Mouse (Mus musculus) C2C12 (cell line): ENCODE measurements around the gene Cryl1. TPM values are rescaled to one million over a fixed set of nuclear protein-coding genes. Genes with fewer than 3 reads are reported as not detected.

Source experiments
- H3K27me3 ChIP-seq: one replicate; pipeline ENCODE4 v1.6.1; 2011; ENCODE audit not compliant: control insufficient read depth, insufficient read depth, insufficient read length
- H3K36me3 ChIP-seq: one replicate; pipeline ENCODE4 v1.6.1; 2011; ENCODE audit not compliant: control insufficient read depth, insufficient read depth
- H3K4me3 ChIP-seq: one replicate; pipeline ENCODE4 v1.5.1; 2011; ENCODE audit warnings: mild to moderate bottlenecking, control low read depth; ENCODE audit not compliant: poor library complexity, insufficient read depth, severe bottlenecking
- H3K79me2 ChIP-seq: one replicate; pipeline ENCODE4 v1.6.1; 2011; ENCODE audit not compliant: control insufficient read depth, insufficient read depth
- H3K79me3 ChIP-seq: one replicate; pipeline ENCODE4 v1.6.1; 2011; ENCODE audit warnings: low read depth, control low read depth
- H3ac ChIP-seq: one replicate; pipeline ENCODE3; 2011; ENCODE audit warnings: low read depth; ENCODE audit not compliant: control insufficient read depth, insufficient read length
- CEBPB ChIP-seq: IDR thresholded peaks from one replicate; pipeline ENCODE4 v1.6.1; 2011; ENCODE audit warnings: low read depth, mild to moderate bottlenecking, control low read depth, moderate library complexity
- CTCF ChIP-seq: IDR thresholded peaks from one replicate; pipeline ENCODE4 v1.5.1; 2011; ENCODE audit not compliant: control insufficient read depth, insufficient read depth, insufficient read length
- FOSL1 ChIP-seq: IDR thresholded peaks from one replicate; pipeline ENCODE4 v1.8.0; 2011; ENCODE audit warnings: mild to moderate bottlenecking, low read length; ENCODE audit not compliant: poor library complexity, insufficient read depth, severe bottlenecking
- MAX ChIP-seq: IDR thresholded peaks from one replicate; pipeline ENCODE4 v1.6.1; 2011; ENCODE audit warnings: mild to moderate bottlenecking, control low read depth
- MYOD1 ChIP-seq: IDR thresholded peaks from one replicate; pipeline ENCODE4 v1.6.1; 2011; ENCODE audit warnings: low read depth; ENCODE audit not compliant: control insufficient read depth, insufficient read length
- MYOG ChIP-seq: IDR thresholded peaks from one replicate; pipeline ENCODE4 v1.6.1; 2011; ENCODE audit not compliant: control insufficient read depth, insufficient read length; ENCODE audit errors: extremely low read depth
- USF1 ChIP-seq: IDR thresholded peaks from one replicate; pipeline ENCODE4 v1.6.1; 2011; ENCODE audit warnings: low read depth, mild to moderate bottlenecking, control low read depth, moderate library complexity
- polyA plus RNA-seq: library from polyadenylated mRNA; unstranded; fragments of >200 nt; fragmentation: generic; extraction: Trizol; gene quantifications from one replicate; pipeline ENCODE4 v1.2.1, GENCODE M21; 2012; ENCODE audit warnings: missing spikeins

Gene Cryl1
- polyA plus RNA-seq, 1 experiment: 1.1 TPM

DNA sequence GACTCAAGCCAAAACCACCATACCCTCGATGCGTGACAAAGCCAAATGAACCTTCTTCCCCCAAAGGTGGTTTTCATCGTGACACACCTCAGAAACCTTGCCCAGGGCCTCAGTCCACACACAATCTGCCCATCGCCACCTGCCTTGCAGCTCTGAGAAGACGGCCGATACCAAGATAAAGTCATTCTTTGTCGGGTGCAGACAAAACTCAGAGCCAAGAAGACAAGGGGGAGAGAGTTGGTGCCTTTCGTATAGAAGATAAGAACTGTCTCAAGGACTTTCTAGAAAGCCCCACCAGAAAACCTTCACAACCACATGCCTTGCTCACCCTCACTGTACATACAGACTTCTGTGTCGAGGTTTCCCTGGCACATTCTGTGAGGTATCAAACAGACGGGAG is 48.4 kb downstream of the Cryl1 start:
- TF ChIP-seq CTCF: no peak
- no peak for TF ChIP-seq FOSL1
- TF ChIP-seq MYOG: no peak
- no peak for TF ChIP-seq MYOD1
- no peak for TF ChIP-seq USF1
- TF ChIP-seq MAX: no peak
- no peak for TF ChIP-seq CEBPB
- Histone ChIP-seq H3K36me3 (no peaks in the 10 kb centered on the region), H3K27me3 (no peaks in the 10 kb centered on the region), H3K79me3 (no peaks in the 10 kb centered on the region), H3K4me3 (no peak overlapping the region), H3K79me2 (no peaks in the 10 kb centered on the region), H3ac (no peak overlapping the region)

DNA sequence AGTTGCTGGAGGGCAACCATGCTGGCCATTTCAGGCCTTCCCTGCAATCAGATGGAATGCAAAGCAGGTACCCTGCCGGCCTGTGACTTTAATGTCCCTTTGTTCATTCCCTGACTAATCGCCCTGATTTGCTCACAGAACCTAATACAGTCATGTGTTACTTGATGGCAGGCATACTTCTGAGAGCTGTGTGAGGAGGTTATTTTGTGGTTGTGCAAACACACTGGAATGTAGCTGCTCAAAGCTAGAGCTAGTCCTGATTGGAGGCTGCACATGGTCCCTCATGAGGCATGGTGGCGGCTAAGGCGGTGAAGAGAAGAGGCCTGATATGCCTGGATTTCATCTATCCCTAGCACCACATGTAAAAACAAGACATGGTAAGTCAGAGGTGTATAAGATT is 50.2 kb downstream of the Cryl1 start:
- Histone ChIP-seq H3K36me3 (no peaks in the 10 kb centered on the region), H3K79me2 (no peaks in the 10 kb centered on the region), H3K27me3 (no peaks in the 10 kb centered on the region), H3K79me3 (no peaks in the 10 kb centered on the region), H3K4me3 (no peak overlapping the region), H3ac (no peak overlapping the region)
- TF ChIP-seq FOSL1 (no peak), USF1 (no peak), CEBPB (no peak), MAX (no peak), MYOD1 (no peak), MYOG (no peak), CTCF (no peak)

DNA sequence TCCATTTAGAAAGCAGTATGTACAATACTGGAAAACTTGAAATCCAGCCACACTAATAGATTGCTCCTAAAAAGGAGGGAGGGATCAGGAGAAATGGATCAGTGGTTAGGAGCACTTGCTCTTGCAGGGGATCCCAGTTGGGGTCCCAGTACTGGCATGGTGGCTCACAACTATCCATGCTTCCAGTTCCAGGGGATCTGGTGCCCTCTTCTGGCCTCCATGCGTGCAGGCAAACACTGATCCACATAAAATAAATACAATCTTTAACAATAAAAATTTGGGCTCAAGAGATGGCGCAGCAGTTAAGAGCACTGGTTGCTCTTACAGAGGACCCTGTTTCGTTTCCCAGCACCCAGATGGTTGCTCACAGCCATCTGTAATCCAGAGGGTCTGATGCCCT is 52.2 kb downstream of the Cryl1 start:
- no peaks in the 10 kb centered on the region for H3K79me3 ChIP-seq
- no peaks in the 10 kb centered on the region for H3K36me3 ChIP-seq
- H3ac ChIP-seq: no peak overlapping the region
- H3K4me3 ChIP-seq: no peak overlapping the region
- no peaks in the 10 kb centered on the region for H3K27me3 ChIP-seq
- TF ChIP-seq CEBPB (no peak), FOSL1 (no peak), MAX (no peak), MYOD1 (no peak), USF1 (no peak), MYOG (no peak), CTCF (no peak)
- no peaks in the 10 kb centered on the region for H3K79me2 ChIP-seq

DNA sequence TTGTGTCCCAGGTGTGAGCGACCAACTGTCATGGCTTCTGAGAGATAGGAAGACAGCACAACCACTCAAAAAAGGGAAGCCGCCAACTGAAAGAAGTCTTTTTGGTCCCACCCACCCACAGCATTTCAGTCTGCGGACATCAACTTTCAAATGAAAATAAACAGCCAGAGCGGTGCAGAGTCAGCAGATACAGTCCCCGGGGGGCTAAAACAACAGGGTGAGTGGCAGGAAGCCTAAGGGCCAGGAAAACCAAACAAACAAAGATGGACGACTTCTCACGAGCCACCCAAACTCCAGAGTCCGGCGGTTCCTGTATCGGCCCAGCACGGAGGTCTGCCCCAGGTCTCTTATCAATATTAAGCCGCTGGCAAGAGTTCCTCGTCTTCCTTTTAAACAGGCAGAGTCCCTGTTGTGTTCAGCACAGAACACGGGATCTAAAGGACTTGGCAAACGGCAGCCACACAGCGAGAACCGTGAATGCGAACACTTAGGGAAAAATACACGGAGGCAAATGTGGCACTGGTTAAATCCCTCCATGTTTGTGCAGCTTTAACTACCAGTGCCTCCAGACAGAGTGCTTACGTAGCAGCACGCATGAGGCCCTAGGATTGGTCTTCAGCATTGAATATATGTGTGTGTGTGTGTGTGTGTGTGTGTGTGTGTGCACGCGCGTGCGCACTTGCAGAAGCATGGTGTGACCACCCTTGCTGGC is 53.4 kb downstream of the Cryl1 start:
- Histone ChIP-seq H3K36me3 (no peaks in the 10 kb centered on the region), H3K79me3 (no peaks in the 10 kb centered on the region), H3K4me3 (no peak overlapping the region), H3K27me3 (no peaks in the 10 kb centered on the region), H3K79me2 (no peaks in the 10 kb centered on the region), H3ac (no peak overlapping the region)
- no peak for TF ChIP-seq MAX

DNA sequence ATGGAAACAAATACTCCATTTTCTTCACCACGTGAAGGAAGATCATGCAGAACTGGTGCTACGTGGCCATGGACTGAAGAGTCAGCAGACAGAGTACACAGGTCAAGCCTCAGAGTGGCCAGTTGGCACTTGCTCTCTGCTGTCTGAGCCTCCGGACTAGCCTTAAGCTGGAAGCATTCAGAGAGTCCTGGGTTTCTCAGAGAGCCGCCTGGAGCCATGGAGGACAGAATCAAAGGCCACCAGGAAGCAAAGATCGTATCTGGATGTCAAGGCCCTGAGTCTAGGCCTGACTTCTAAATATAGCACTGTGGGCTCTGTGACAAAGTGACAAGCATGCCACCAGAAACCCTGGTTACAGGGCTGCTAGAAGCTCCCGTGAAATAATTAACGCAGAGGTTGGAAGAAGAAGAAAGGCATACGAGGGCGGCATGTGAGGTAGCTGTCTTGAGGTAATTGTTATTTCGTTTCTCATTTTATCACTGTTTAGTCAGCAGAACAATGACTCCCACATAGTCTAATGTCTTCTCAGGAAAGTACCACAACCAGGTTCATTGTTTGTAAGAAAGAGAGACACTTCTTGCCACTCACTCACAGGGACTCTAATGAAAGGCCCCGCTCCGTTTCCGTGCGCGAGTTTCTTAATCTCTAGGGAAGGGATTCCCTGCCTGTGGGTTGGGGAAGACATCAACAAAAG is 55.1 kb downstream of the Cryl1 start:
- Histone ChIP-seq H3K79me2 (no peaks in the 10 kb centered on the region), H3K27me3 (no peaks in the 10 kb centered on the region), H3K79me3 (no peaks in the 10 kb centered on the region), H3K36me3 (no peaks in the 10 kb centered on the region), H3K4me3 (no peak overlapping the region), H3ac (no peak overlapping the region)
- TF ChIP-seq CEBPB: no peak
- TF ChIP-seq MYOD1: no peak

DNA sequence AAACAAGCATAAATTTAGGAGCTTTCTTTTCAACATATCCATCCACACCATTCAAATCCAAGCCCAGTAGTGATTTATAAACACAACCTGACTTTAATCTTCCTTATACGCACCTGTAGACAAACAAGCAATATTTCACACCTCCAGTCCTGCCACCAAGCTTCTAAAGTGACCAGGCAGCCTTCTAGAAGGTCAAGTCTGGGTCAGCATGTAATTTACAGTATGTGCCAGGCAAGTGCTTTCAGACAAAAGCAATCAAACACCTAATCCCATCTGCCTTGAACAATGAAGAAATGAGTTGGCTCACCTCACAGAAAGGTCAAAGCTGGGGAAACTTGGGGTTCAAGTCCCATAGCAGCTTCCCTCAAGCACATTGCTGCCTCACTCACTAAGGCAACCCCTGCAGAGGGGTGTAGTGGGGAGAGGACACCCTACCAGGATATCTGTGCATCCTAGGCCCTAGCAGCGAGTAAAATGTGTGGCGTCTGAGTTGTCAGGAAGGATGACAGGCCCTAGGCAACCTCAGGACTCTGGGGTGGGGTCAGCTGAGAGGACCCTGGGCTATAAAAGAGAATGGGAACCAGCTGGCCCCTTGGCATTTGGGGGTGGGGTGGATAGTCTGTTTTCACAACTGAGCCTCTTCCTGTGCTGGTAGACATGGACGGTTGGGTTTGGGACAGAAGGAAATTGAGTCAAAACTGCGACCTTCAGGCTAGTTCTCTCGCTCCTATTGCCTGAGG is 55.8 kb downstream of the Cryl1 start:
- Histone ChIP-seq H3ac (no peak overlapping the region), H3K79me2 (no peaks in the 10 kb centered on the region), H3K36me3 (no peaks in the 10 kb centered on the region), H3K79me3 (no peaks in the 10 kb centered on the region), H3K27me3 (no peaks in the 10 kb centered on the region), H3K4me3 (no peak overlapping the region)
- no peak for TF ChIP-seq FOSL1
- TF ChIP-seq MYOG: no peak
- TF ChIP-seq CEBPB: no peak
- TF ChIP-seq CTCF: no peak
- TF ChIP-seq MYOD1: no peak
